Mouse (Mus musculus): ENCODE results near the gene Smad3.

The Smad3 gene

GRCm38 (mm10) chr9:63633334-63633733, 124.5 kb downstream of the Smad3 start:
- DNase-seq (ENCODE audit: low read depth, low spot score), result no peak

GRCm38 (mm10) chr9:63632924-63633323, 124.9 kb downstream of the Smad3 start:
- DNase-seq (ENCODE audit: low read depth, low spot score), result no peak

GRCm38 (mm10) chr9:63632045-63632444, 125.7 kb downstream of the Smad3 start:
- DNase-seq (ENCODE audit: low read depth, low spot score), result no peak

GRCm38 (mm10) chr9:63625090-63625756, 132.6 kb downstream of the Smad3 start:
- no peak for DNase-seq (ENCODE audit: low read depth, low spot score)

GRCm38 (mm10) chr9:63623895-63624569, 133.8 kb downstream of the Smad3 start:
- DNase-seq (ENCODE audit: low read depth, low spot score), result no peak

- DNase-seq (ENCODE audit: low read depth, low spot score), result no peak
These were observed 139.8 kb downstream of the Smad3 start for GRCm38 (mm10) chr9:63617967-63618366.

GRCm38 (mm10) chr9:63614018-63614985, 143.5 kb downstream of the Smad3 start:
- DNase-seq (ENCODE audit: low read depth, low spot score), result no peak

GRCm38 (mm10) chr9:63613569-63613968, 144.2 kb downstream of the Smad3 start:
- no peak for DNase-seq (ENCODE audit: low read depth, low spot score)

- peak; percentile 53 for DNase-seq (ENCODE audit: low read depth, low spot score)
These were observed 145.0 kb downstream of the Smad3 start for GRCm38 (mm10) chr9:63612565-63613515.

- DNase-seq (ENCODE audit: low read depth, low spot score), result no peak
These were observed 145.8 kb downstream of the Smad3 start for GRCm38 (mm10) chr9:63611967-63612366.

GRCm38 (mm10) chr9:63610841-63611366, 146.9 kb downstream of the Smad3 start:
- peak; percentile 57 for DNase-seq (ENCODE audit: low read depth, low spot score)

GRCm38 (mm10) chr9:63610231-63610630, 147.6 kb downstream of the Smad3 start:
- no peak for DNase-seq (ENCODE audit: low read depth, low spot score)

GRCm38 (mm10) chr9:63609776-63610175, 148.0 kb downstream of the Smad3 start:
- DNase-seq (ENCODE audit: low read depth, low spot score), result no peak

- DNase-seq (ENCODE audit: low read depth, low spot score), result no peak
These were observed 148.5 kb downstream of the Smad3 start for GRCm38 (mm10) chr9:63609246-63609645.

- no peak for DNase-seq (ENCODE audit: low read depth, low spot score)
These were observed 149.8 kb downstream of the Smad3 start for GRCm38 (mm10) chr9:63608006-63608405.

- DNase-seq (ENCODE audit: low read depth, low spot score), result no peak
These were observed 151.2 kb downstream of the Smad3 start for GRCm38 (mm10) chr9:63606594-63606993.

GRCm38 (mm10) chr9:63603849-63604248, 153.9 kb downstream of the Smad3 start:
- DNase-seq (ENCODE audit: low read depth, low spot score), result no peak

- DNase-seq (ENCODE audit: low read depth, low spot score), result peak; percentile 98
These were observed 155.5 kb downstream of the Smad3 start, which contains the start of the genes Iqch and Aagab for GRCm38 (mm10) chr9:63602043-63602939. Gene Iqch (minus strand): TSS chr9:63602493. Gene Aagab (plus strand): TSS chr9:63602660.

Data from mesoderm, embryonic 11.5 days (tissue).